Mouse (Mus musculus) testis, adult 2 months (tissue): ENCODE data around the gene Bysl. TPM values are rescaled to one million over a fixed set of nuclear protein-coding genes. Genes with fewer than 3 reads are reported as not detected.

Experiments used
- H3K27ac ChIP-seq: fragments of 200-500 bp; 2 replicates; pipeline ENCODE4 v1.5.1; 2012; ENCODE audit warnings: low read depth, low read length; ENCODE audit not compliant: control insufficient read depth, insufficient read depth
- H3K27me3 ChIP-seq: fragments of 200-500 bp; 2 replicates; pipeline ENCODE4 v1.6.1; 2012; ENCODE audit warnings: mild to moderate bottlenecking, low read length, moderate library complexity; ENCODE audit not compliant: control insufficient read depth, insufficient read depth
- H3K36me3 ChIP-seq: fragments of 200-500 bp; 2 replicates; pipeline ENCODE4 v1.6.1; 2012; ENCODE audit warnings: mild to moderate bottlenecking, low read length; ENCODE audit not compliant: control insufficient read depth, insufficient read depth
- H3K4me1 ChIP-seq: fragments of 200-500 bp; 2 replicates; pipeline ENCODE4 v1.6.1; 2012; ENCODE audit warnings: low read length; ENCODE audit not compliant: control insufficient read depth, insufficient read depth
- H3K4me3 ChIP-seq: fragments of 200-500 bp; 2 replicates; pipeline ENCODE4 v1.5.1; 2012; ENCODE audit warnings: low read depth, mild to moderate bottlenecking, low read length, moderate library complexity, mixed read lengths; ENCODE audit not compliant: control insufficient read depth
- CTCF ChIP-seq: fragments of 200-500 bp; IDR thresholded peaks from 2 replicates; pipeline ENCODE4 v1.5.1; 2012; ENCODE audit warnings: low read depth, mild to moderate bottlenecking, inconsistent platforms, low read length, moderate library complexity; ENCODE audit not compliant: control insufficient read depth, insufficient read depth, insufficient replicate concordance
- POLR2A ChIP-seq: fragments of 200-500 bp; IDR thresholded peaks from 2 replicates; pipeline ENCODE4 v1.6.1; 2012; ENCODE audit warnings: low read depth, mild to moderate bottlenecking, inconsistent platforms, low read length, moderate library complexity; ENCODE audit not compliant: control insufficient read depth
- polyA plus RNA-seq: library from polyadenylated mRNA; depleted of rRNA; stranded (reverse); fragments of >200 nt; gene quantifications from 2 replicates; pipeline ENCODE4 v1.2.3, GENCODE M21; 2012

Bysl gene
- polyA plus RNA-seq, 1 experiment, result 16.3 TPM

- H3K27me3 ChIP-seq, result no peaks in the 10 kb centered on the region
- no peak overlapping the region for H3K27ac ChIP-seq
- no peaks in the 10 kb centered on the region for H3K36me3 ChIP-seq
- TF ChIP-seq CTCF (peak; percentile 8; the same call in 1 of the 2 replicates), POLR2A (no peak)
- no peaks in the 10 kb centered on the region for H3K4me1 ChIP-seq
- H3K4me3 ChIP-seq, result no peak overlapping the region
These were observed 35.4 kb upstream of the Bysl start for GRCm38 (mm10) chr17:47646683-47647082.

- Histone ChIP-seq H3K27ac (no peak overlapping the region), H3K4me1 (no peaks in the 10 kb centered on the region), H3K4me3 (no peak overlapping the region), H3K36me3 (no peaks in the 10 kb centered on the region), H3K27me3 (no peaks in the 10 kb centered on the region)
- no peak for TF ChIP-seq POLR2A
- no peak for TF ChIP-seq CTCF
These were observed 31.7 kb upstream of the Bysl start for GRCm38 (mm10) chr17:47642992-47643391.

- no peaks in the 10 kb centered on the region for H3K27me3 ChIP-seq
- TF ChIP-seq CTCF (no peak), POLR2A (no peak)
- H3K27ac ChIP-seq, result no peak overlapping the region
- no peaks in the 10 kb centered on the region; the same call in 1 of the 2 replicates for H3K36me3 ChIP-seq
- peaks cover 8% of the 10 kb centered on the region for H3K4me1 ChIP-seq
- no peak overlapping the region for H3K4me3 ChIP-seq
These were observed 22.9 kb upstream of the Bysl start for GRCm38 (mm10) chr17:47633999-47634770.

GRCm38 (mm10) chr17:47632181-47632840, 21.0 kb upstream of the Bysl start:
- Histone ChIP-seq H3K4me3 (no peak overlapping the region), H3K36me3 (no peaks in the 10 kb centered on the region; the same call in 1 of the 2 replicates), H3K27me3 (no peaks in the 10 kb centered on the region), H3K27ac (no peak overlapping the region), H3K4me1 (peaks cover 8% of the 10 kb centered on the region)
- TF ChIP-seq CTCF (no peak), POLR2A (no peak)

DNA sequence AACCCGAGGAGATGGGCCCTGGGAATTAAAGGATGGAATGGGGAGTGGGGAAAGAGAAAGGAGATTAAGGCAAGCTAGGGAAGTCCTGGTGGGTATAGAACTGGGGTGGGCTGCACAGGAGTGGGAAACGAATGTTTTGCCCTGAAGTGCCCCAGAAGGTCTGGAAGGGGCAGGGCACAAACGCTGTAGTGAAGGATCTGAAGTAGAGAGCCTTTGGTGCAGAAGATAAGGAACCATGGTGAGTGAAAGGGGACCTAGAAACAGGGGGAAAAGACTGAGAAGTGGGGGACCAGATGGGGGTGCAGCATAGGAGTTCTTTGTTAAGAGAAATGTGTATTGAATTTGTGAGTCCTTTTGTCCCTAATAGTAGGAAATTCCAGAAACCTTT, 19.4 kb upstream of the Bysl start, which contains the start of gene Usp49:
TSS of gene Usp49 (plus strand) at position 13 of the 388 bp plus-strand sequence.
- Histone ChIP-seq H3K27ac (peak within 1 kb of the TSS; percentile 81), H3K4me3 (peak within 1 kb of the TSS; percentile 97), H3K36me3 (no peaks in the 10 kb centered on the region; the same call in 1 of the 2 replicates), H3K27me3 (no peaks in the 10 kb centered on the region), H3K4me1 (peaks cover 8% of the 10 kb centered on the region)
- TF ChIP-seq POLR2A (no peak), CTCF (no peak)

GRCm38 (mm10) chr17:47629717-47630677, 18.7 kb upstream of the Bysl start:
- no peaks in the 10 kb centered on the region for H3K27me3 ChIP-seq
- no peaks in the 10 kb centered on the region; the same call in 1 of the 2 replicates for H3K36me3 ChIP-seq
- peak overlapping the region; percentile 81 for H3K27ac ChIP-seq
- TF ChIP-seq POLR2A, result no peak
- no peak for TF ChIP-seq CTCF
- peaks cover 8% of the 10 kb centered on the region for H3K4me1 ChIP-seq
- H3K4me3 ChIP-seq, result peak overlapping the region; percentile 97
